Mouse (Mus musculus): ENCODE measurements around the gene Msantd3.

The Msantd3 gene

GRCm38 (mm10) chr4:48539841-48540575 is at the start of gene Msantd3:
Msantd3 (plus strand) TSS chr4:48539935.
- peak; percentile 45 for DNase-seq

GRCm38 (mm10) chr4:48491290-48491743 is 48.4 kb upstream of the Msantd3 start:
- DNase-seq: no peak

- no peak for DNase-seq
Observed at GRCm38 (mm10) chr4:48492510-48492909, 47.2 kb upstream of the Msantd3 start.

GRCm38 (mm10) chr4:48510861-48511260 is 28.9 kb upstream of the Msantd3 start:
- no peak for DNase-seq

GRCm38 (mm10) chr4:48529559-48529958 is 10.2 kb upstream of the Msantd3 start:
- DNase-seq: no peak

GRCm38 (mm10) chr4:48531804-48532601 is 7.7 kb upstream of the Msantd3 start:
- no peak for DNase-seq

- no peak for DNase-seq
Observed at GRCm38 (mm10) chr4:48536275-48536674, 3.5 kb upstream of the Msantd3 start.

GRCm38 (mm10) chr4:48537024-48537423 is 2.7 kb upstream of the Msantd3 start:
- DNase-seq: no peak

- DNase-seq: no peak
Observed at GRCm38 (mm10) chr4:48538581-48538980, 1.2 kb upstream of the Msantd3 start.

GRCm38 (mm10) chr4:48540576-48541111 is 909 bp downstream of the Msantd3 start:
- DNase-seq: peak; percentile 19

- no peak for DNase-seq
Observed at GRCm38 (mm10) chr4:48541526-48542250, 2.0 kb downstream of the Msantd3 start.

- DNase-seq: no peak
Observed at GRCm38 (mm10) chr4:48542351-48542750, 2.6 kb downstream of the Msantd3 start.

GRCm38 (mm10) chr4:48543071-48543865 is 3.5 kb downstream of the Msantd3 start:
- DNase-seq: no peak

GRCm38 (mm10) chr4:48544141-48544540 is 4.4 kb downstream of the Msantd3 start:
- no peak for DNase-seq

- DNase-seq: no peak
Observed at GRCm38 (mm10) chr4:48545966-48546365, 6.2 kb downstream of the Msantd3 start.

GRCm38 (mm10) chr4:48546568-48547496 is 7.1 kb downstream of the Msantd3 start:
- DNase-seq: no peak

GRCm38 (mm10) chr4:48548393-48549045 is 8.8 kb downstream of the Msantd3 start:
- DNase-seq: no peak

- no peak for DNase-seq
Observed at GRCm38 (mm10) chr4:48549661-48550060, 9.9 kb downstream of the Msantd3 start.

GRCm38 (mm10) chr4:48552486-48553064 is 12.8 kb downstream of the Msantd3 start:
- no peak for DNase-seq

- DNase-seq: no peak
Observed at GRCm38 (mm10) chr4:48554132-48554531, 14.4 kb downstream of the Msantd3 start.

All from lung, postnatal 14 days (tissue).